Mouse (Mus musculus) heart, postnatal 0 days (tissue): ENCODE data around the gene Cldn19.
"Not testable (repeated sequence)": the region's sequence is repeated elsewhere in the genome, so short reads cannot be mapped to it uniquely, and the experiment has no call there.

ENCODE experiments used
- CTCF ChIP-seq: IDR thresholded peaks from 2 replicates; pipeline ENCODE4 v1.5.1; 2016; ENCODE audit warnings: antibody characterized with exemption, control low read depth, low read depth
- EP300 ChIP-seq: IDR thresholded peaks from 2 replicates; pipeline ENCODE4 v1.6.1; 2016; ENCODE audit warnings: antibody characterized with exemption, low read depth

DNA sequence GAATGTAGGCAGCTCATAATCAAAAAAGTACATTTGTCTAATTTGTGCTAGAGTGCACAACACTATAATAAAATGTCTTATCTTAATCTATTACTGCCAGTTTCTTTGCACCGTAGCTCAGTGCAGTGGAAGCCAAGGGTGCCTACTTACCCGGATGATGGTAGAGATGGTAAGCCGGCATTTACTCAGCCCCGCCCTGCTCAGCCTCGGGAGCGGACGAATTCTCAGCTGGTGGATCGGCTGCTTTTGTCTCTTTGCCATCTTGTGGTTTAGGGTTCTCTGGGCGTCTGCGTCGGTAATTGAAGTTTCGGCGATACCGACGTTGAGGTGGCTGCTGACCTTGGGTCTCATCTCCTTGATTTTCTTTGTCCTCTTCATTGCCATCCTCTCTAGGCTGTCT lies 23.6 kb downstream of the Cldn19 start:
- TF ChIP-seq CTCF, EP300: not testable (repeated sequence)
